Mouse (Mus musculus) adipocyte (in vitro differentiated cells): ENCODE measurements around the gene 1700016K19Rik.

Experiments used
- DNase-seq: peaks from one replicate; pipeline ENCODE4 v3.0.0-alpha.2; 2016; ENCODE audit warnings: low spot score

1700016K19Rik gene

DNA sequence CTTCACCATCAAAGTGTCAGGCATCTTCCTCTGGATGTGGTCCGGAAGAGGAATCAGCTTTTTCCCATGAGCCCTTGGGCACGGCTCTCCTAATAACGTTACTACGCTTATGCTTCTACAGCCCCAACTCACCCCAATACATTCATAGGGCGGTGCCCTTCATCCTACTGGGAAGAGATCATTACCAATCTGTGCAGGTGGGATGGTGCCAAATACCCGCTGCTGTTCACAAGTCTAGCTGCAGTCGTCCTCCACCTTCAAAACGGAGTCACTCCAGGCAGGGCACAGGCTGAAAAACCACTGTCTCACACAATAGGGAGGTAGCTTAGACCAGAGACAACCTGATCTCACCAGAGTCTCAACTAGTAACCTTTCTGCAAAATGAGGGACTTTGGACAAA is 35.5 kb downstream of the 1700016K19Rik start:
- no peak for DNase-seq

DNA sequence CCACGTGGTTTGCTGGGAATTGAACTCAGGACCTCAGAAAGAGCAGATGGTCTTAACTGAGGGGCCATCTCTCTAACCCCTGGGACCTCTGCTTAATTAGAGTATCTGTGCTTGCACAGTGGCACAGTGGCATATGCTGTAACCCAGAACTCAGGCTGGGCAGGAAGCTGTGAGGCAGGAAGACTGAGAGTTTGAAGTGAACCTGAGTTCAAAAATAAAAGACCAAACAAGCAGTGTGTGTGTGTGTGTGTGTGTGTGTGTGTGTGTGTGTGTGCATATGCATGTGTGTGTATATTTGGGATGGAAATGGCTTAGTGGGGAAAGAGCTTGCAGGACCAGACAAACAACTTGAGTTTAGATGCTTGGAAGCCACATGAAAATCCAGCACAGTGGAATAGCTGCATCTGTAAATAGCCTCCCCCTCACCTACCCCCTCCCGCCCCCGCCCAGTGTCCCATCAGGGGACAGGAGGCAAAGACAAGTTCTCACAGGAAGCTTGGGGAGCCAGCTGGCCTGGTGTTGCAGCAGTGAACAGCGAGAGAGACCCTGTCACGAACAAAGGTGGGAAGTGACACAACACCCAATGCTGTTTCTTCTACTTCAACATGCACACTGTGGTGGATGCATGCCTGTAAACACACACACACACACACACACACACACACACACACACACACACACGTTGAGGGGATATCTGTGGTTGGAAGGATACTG is 38.0 kb downstream of the 1700016K19Rik start:
- no peak for DNase-seq

DNA sequence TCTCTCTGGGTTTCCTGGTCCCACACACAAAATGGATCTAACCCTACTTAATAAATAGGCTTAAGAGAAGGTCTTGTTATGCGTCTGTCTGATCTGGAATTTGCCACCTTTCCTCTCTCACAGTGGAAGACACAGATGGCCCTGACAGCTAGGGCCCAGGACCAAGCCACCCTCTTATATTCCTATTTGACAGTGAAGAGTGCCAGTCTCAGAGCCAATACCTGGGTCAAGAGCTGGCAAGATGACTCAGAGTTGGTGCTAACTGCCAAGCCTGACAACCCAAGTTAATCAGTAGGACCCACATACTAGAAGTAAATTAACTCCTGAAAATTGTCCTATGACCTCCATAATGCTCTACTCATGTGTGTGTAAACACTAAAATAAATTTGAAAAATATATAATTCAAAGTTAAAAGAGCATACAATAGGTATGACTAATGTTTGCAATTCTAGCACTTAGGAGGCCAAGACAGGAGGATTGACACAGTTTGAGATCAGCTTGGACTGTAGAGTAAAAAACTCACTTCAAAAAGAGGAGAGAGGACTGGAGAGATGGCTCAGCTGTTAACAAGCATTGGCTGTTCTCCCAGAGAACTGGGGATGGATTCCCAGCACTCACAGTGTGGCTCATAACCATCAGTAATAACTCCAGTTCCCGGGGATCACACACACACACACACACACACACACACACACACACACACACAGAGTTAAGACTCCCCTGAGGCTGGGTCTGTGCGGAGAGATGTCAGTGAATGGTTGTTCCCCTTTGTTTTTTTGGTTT is 39.8 kb downstream of the 1700016K19Rik start:
- no peak for DNase-seq

DNA sequence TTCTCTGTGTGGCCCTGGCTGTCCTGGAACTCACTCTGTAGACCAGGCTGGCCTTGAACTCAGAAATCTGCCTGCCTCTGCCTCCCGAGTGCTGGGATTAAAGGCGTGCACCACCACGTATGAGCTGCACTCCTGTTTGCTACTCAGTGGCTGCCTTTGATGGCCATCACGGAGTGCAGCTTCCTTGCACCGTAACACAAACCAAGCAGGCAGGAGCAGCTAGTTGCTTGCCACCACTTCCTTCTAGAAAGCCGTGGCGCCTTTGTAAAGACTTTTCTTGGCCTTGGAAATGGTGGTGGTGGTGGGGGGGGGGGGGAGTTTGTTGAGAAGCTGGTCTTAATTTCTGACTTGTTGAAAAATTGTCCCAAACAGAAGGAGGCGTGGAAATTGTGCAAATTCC is 40.4 kb downstream of the 1700016K19Rik start:
- no peak for DNase-seq

DNA sequence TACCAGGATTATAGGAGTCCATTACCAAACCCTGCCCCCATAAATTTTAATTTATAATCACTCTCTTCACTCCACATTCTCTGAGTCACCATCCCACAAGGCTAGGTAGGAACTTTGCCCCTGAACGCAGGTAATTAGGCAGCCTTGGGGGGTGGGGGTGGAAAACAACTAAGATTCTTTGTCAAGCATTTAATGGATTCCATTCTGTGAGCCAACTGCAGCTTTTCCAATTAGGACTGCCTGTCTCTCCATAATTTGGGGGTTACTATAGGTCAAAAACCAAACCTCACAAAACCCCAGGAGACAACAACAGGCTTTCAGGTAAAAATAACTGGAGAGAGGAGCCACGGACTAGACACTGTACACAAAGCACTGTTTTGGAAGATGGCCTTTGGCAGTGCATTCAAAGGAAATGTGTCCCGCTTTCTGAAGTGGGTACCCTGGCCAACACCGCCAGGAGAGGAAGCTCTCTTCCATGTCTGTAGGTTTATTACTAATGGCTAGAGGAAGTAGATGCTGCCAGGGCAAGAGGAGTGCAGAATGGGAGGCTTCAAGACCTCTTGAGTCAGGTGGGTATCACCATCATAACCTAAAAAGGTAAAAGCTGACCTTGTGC is 41.2 kb downstream of the 1700016K19Rik start:
- no peak for DNase-seq

DNA sequence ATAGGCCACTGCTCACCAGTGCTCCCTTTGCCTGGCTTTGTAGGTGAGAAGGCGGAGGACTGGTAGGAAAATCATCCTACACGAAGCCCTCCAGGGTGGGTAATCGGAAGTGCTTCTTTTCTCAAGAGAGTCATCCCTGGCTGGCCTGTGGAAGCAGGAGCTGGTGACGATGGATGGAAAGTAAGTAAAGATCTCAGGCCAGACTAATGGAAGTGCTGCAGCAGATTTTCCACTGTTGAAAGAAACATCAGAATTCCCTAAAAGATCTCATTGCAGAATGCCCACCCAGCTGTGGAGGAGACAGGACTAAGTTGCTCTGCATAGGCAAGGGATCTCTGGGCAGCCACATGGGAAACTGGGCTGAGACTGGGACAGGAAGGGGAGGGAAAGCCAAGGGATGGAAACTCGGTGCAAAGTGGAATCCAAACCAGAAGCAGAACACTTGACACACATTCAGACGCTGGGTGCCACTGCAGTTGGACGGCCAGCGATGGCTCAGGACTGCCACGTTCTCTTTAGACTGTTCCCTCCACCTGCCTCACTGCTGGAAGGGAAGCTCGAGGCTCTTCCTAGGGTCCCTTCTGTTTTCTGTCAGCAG is 42.4 kb downstream of the 1700016K19Rik start:
- DNase-seq = no peak

DNA sequence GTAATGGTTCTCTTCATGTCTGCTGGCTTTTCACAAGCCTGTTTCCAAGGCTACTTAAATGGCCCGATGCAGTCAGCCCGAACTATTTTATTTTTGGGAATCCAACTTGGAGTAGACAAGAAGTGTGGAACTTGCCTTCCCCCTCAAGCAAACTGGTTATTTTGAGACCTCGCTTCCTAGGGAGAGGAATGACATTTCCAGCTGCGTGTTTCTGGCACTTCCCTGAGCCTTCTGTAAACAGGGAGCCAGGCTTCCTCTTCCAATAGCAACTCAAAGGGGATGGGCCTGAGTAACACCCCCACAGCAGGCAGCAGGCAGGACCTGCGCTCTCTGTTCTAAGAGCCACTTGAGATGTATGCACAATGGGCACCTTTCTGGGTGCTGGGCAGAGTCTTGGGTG is 43.2 kb downstream of the 1700016K19Rik start:
- DNase-seq = no peak

DNA sequence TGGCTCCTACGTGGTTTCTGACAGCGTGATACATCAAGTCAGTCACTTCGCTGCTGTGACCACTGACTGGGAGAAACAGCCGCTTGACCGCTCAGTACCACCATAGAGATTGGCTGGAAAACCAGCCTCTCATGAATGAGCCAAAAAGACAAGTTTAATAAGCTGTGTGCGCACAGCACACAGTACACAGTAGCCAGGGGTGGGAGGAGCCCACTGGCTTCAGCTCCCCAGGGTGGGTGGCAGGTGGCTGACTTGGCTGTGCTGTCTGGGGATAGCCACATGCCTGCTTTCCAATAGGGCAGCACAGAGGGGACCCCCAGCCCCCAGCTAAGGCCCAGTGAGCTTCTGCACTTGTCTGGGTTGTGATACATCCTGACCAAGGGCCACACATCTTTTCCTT is 44.8 kb downstream of the 1700016K19Rik start:
- DNase-seq = no peak

DNA sequence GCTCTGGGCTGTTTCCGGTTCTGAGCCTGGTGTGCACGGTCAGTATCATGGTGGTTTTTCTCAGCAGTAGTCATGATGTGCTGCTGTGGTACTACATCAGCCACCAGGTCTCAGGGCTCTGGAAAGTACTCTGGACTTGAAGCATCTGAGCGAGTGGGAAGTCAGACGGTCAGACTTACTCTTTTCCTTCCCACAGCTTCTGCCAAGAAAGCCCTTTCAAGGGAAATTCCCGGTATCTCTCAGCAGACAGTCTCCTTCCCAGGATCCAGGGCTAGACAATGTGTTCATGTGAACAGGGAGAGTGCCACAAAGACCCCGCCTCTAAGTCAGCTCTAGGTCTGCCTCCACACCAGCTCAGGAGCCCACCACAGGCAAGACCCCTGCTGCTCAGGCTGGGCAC is 45.7 kb downstream of the 1700016K19Rik start:
- no peak for DNase-seq

DNA sequence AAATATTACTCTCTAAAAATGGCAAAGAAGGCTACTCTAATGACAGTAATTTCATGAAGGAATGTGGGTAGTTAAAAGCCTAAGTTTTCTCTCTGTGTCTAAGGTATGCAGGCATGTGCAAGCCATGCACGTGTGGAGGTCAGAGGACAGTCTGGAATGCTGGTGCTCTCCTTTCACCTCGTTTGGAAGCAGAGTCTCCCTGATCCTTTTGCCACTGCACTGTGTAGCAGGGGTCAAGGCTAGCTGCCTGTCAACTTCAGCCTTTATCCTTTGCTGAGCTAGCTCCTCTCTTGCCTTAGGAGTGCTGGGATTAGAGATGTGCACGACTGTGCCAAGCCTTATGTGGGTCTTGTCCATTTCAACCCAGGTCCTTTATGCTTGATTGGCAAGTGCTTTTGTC is 50.8 kb downstream of the 1700016K19Rik start:
- DNase-seq = no peak

DNA sequence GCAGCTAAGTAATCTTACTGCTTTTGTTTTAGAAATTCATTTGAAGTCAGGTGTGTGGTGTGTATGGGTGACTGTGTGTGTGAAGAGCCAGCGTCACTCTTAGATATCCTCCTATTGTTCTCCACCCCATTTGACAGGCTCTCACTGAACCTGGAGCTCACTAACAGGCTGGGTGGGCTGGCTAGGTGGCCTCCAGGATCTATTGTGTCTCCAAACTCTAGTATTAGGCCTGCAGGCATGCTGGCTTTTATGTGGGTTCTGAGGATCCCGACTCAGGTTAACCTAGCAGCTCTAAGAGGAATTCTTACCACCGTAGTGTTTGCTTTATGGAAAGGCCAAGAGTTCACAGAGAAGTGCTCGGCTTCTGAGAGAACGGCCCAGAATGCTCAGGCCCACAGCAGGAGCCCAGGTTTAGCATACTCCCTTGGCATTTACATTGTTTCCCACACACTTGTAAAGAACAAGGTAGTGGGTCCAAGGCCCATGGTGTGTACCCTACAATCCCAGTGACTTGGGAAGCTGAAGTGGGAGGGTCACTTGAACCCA is 51.3 kb downstream of the 1700016K19Rik start:
- DNase-seq = no peak

DNA sequence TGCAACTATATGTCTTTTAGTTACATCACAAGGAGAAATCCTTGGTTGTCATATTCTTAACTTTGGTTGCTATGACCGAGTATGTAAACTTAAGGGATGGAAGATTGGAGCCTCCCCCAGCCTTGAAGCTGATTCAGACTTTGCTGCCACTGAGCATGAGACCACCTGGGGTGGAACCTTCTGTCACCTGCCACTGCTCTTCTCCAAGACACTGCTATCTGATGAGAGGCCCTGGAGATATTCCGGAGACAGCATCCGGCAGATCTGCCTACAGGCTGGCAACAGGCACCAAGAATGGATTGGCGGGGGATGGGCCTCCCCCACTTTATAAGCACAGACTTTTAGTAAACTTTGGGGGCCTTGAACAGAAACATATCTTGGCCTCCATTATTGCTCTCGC is 52.8 kb downstream of the 1700016K19Rik start:
- DNase-seq = no peak
